Mouse (Mus musculus) ES-CJ7 (cell line): ENCODE measurements around the gene Smad3.

Experiments used
- DNase-seq: peaks from one replicate; pipeline ENCODE4 v3.0.0; 2011; ENCODE audit warnings: low read depth, low spot score

The Smad3 gene

DNA sequence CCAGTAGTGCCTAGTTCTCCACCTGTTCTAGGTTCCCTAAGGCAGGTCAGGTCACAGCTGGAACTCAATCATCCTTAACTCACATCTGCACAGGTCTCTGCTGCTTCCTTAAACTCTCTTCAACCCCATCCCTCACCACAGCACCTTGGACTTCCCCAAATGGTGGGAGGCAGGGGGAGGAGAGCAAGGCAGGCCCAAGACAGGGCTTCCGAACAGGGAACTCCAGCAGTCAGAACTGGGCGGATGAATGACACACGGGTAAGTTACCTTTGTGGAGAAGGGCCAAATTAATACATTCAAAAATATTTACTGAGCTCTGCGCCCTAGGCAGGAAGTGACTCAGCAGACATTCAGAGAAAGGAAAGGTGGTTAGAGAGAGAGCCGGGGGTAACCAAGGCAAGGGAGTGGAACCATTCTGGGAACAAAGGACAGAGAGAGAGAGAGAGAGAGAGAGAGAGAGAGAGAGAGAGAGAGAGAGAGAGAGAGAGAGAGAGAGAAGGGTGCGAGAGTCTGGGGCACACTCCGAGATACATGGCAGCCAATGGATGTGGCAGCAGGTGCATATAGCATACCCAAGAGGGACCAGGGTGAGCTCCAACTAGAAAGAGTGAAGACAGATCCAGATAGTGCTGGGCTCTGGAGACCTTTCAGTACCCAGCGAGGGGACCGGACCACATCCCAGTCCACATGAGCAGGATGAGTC is 36.1 kb downstream of the Smad3 start:
- DNase-seq, result no peak

- DNase-seq, result no peak
Measured at GRCm38 (mm10) chr9:63720715-63721114, 37.1 kb downstream of the Smad3 start.

DNA sequence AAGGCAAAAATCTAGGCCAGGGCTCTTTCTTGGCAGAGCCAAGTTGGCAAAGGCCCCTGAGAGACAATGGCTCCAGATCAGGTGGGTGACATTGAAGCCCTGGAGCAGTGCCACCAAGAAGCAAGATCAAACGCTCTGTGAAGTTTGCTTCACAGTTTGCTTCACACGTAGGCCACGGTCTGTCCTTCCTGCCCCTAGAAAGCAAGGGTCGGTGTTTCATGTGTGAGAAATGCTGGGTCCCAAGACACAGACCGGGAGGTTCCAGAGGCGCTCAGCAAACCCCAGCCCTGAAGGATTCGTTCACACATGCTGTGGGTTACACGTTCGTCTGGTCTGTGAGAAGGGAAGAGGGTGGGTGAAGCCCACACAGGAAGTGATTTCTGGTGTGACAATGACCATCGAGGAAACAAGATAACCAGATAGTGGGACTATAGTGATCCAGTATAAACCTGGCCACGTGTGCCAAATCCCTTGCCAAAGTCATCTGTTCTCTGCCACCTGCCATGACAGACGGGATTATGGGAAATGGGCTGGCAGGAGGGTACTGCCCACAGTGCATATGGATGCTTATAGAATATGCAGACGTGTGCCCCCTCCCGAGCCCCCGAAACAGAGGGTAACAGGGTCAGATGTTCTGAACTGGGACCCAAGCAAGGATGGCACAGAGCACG is 37.9 kb downstream of the Smad3 start:
- DNase-seq, result no peak

DNA sequence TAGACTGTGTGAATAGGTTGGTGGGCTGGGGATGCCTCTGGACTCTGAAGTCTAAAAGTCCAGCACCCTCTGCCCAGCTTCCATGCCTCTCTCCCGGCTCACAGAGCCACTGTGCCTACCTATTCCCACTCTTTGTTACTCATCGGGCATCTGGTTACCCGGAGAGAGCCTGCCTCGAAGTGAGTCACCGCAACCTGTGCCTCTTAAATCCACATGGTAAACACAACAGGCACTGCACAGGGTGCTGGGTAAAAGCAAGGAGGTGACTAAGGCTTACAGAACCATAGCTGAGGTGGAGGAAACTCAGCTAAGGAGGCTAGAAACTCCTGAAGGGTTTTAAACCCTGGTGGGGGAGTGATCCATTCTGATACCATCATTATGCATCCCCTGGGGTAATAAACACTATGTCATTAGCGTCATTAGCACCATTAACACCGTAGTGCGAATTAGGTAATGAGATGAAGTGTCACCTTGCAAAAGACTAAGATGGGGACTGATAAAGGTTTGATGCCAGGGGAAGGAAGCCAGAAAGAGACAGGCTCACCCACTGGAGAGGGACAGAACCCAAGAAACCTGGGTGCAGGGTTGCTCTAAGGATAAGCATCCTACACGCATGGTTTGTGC is 38.9 kb downstream of the Smad3 start:
- DNase-seq, result no peak

GRCm38 (mm10) chr9:63718170-63718569 is 39.6 kb downstream of the Smad3 start:
- DNase-seq, result no peak

DNA sequence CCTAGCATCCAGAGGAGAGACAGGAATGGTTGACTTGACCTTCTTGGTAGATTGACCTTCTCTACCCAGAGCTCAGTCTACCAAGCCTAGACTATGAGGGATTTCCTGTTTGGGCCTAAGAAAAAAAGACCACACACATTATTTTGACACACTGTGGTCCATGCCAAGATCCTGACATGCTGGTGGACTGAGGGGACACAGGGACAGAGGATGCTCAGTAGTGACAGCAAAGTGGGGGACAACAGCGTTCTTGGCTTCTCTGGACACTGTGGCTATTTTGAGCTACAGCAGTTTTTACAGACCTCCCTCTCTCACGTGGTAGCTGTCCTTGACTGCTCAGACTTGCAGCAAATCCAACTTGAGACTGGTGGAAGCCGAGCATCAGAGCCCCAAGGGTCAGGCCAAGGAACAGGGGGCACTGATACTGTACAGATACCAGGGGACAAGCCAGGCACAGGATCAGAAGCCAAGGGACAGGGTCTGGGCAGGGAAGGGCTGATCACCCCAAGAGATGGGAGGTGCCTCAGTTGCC is 40.3 kb downstream of the Smad3 start:
- DNase-seq, result no peak

DNA sequence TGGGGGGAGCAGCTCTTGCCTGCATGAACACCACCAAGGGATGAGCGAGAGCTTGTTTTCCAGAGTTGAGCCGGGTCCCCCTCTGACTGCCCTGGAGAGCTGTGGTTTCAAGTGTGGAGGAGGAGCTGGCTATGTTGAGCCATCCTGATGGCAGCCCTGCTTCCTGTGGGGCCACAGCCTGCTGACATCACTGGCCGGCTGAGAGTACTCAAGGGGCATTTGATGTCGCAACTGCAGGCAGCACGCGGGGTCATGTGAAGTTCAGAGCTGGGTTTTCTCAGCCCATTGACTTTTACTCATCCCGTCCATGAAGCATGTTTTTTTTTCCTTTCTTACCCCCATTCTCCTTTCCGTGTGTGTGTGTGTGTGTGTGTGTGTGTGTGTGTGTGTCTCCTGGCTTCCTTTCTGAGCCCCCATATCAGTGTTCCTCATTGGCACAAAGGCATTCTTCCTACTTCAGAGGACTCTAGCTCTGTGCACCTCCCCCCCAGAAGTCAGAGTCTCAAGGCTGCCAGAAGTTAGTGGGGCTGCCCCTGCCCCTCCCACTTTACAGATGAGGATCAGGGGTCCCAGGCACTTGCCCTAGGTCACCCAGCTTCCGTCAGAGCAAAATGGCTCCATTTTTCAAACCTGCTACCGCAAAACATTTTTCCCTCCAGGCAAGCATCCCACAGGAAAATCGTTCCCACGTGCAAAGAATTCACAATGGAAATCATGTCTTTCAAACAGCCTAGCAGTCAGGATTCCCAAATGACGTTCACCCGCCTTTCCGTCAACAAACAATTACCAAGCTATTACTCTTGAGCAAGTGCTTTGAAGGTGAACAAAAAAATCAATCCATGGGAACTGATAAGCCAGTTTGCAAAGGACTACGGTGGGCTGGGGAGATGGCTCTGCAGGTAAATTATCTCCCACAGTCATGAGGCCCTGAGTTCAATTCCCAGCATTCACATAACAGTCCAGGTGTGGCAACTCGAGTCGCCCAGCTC is 41.4 kb downstream of the Smad3 start:
- no peak for DNase-seq

GRCm38 (mm10) chr9:63714572-63714971 is 43.2 kb downstream of the Smad3 start:
- no peak for DNase-seq

GRCm38 (mm10) chr9:63712838-63713237 is 45.0 kb downstream of the Smad3 start:
- no peak for DNase-seq

GRCm38 (mm10) chr9:63711580-63712230 is 46.1 kb downstream of the Smad3 start:
- no peak for DNase-seq

GRCm38 (mm10) chr9:63709857-63710256 is 47.9 kb downstream of the Smad3 start:
- no peak for DNase-seq

DNA sequence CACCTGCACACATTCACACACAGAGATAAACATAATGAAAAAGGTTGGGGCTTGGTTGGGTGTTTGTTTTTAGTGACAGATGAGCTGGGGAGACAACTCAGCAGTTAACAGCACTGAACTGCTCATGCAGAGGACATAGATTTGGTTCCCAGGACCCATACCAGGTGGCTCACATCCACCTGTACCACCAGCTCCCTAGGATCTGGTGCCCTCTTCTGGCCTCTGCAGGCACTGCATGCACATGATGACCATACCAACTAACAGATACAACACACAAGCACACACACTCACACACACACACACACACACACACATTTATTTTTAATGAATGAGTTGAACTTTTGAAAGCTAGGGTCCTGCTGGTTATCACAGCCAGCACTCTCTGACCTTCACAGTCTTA is 48.5 kb downstream of the Smad3 start:
- DNase-seq, result peak; percentile 28

GRCm38 (mm10) chr9:63707816-63708588 is 49.8 kb downstream of the Smad3 start:
- no peak for DNase-seq

GRCm38 (mm10) chr9:63706152-63706733 is 51.6 kb downstream of the Smad3 start:
- DNase-seq, result no peak

DNA sequence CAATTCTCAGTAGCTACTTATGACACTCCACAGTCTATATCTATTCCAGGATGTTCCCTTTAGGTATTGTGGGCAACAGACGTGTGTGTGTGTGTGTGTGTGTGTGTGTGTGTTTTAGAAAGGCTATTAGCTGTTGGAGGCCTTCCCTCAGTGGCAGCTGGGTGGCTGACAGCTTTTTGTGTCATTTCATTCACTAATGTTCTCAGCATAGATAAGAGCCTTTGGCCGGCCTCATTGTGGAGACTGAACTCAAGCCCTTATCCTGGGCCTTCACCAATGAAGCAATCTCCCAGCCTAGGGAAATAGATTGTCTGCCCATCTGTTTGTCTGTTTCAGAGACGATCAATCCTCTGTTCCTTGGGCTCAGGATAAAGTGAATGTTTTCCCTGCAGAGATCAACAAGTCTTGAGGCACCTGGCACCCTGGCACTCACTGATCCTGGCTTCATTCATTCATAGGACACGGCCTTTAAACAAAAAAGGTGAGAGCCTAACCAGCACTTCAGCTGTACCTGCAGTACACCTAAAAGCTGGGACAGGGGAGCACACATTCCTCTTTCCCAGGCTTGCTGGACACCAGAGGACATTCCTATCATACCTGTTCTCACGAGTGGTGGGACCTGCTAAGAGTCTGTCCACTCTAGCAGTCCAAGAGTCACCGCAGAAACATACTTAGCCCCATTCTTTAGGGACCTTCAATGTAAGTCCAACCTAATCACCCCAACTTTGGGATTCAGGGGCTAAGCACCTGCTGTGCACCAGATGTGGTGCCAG is 52.6 kb downstream of the Smad3 start:
- DNase-seq, result no peak

GRCm38 (mm10) chr9:63704131-63704530 is 53.7 kb downstream of the Smad3 start:
- no peak for DNase-seq

DNA sequence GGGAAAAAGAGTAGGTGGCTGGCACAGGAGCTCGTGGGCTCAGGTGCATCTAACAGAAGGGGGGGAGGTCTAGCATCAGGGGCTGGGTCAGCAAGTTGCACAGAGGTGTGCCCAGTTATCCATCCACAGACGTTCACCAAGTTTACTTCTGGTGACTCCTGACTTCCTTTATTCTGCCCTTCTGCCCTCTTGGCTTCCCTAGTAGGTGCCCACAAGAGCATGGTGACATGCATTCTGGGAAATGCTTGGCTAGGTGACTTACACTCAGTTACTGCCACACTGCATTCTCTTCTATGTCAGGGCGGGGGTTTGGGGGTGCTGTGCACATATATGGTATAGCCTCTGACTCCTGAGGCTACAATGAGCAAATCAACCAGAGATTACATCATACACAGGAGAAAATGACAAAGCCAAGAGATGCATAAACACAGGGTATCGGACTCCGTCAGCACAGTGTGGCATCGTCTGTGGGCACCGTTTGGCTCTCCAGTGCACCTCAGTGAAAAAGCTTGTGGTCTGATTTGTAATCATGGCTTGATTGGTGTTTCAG is 54.5 kb downstream of the Smad3 start:
- no peak for DNase-seq

GRCm38 (mm10) chr9:63702502-63703013 is 55.2 kb downstream of the Smad3 start:
- DNase-seq, result no peak

DNA sequence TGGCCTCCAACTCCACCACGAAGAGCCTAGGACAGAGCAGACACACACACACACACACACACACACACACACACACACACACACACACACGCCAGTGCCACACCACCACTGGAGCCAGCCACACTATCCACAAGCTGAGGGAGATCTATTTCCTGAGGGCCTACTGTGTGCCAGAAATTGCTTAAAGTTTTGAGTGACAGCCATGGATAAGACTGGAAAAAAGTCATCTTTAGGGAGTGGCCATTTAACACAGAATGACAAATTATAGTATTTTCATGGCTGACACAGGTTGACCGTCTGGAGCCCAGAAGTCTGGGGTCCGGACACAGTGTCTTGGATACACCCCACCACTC is 55.9 kb downstream of the Smad3 start:
- DNase-seq, result no peak
